Mouse (Mus musculus): Measurements from ENCODE around the gene Btbd16. TPM values are rescaled to one million over a fixed set of nuclear protein-coding genes. Genes with fewer than 3 reads are reported as not detected.

Btbd16 gene
- polyA plus RNA-seq, 1 experiment from 2014 or later, result 0.14 TPM

- H3K9me3 ChIP-seq, result no peaks in the 10 kb centered on the region
- no peak for DNase-seq (ENCODE audit: low spot score)
- no peak overlapping the region for H3K27ac ChIP-seq (replicated peaks)
- peaks cover 8% of the 10 kb centered on the region; the same call in 1 of the 2 replicates for H3K27me3 ChIP-seq (replicated peaks; ENCODE audit: low read depth, poor library complexity, severe bottlenecking)
- H3K36me3 ChIP-seq (replicated peaks), result no peaks in the 10 kb centered on the region
- H3K4me3 ChIP-seq, result no peak overlapping the region
- 89% methylated on average over 9 of the region's 9 CpGs for WGBS
- H3K4me1 ChIP-seq, result no peaks in the 10 kb centered on the region
These were observed 54.1 kb downstream of the Btbd16 start for GRCm38 (mm10) chr7:130827844-130828403.

GRCm38 (mm10) chr7:130828475-130828874, 54.6 kb downstream of the Btbd16 start:
- Histone ChIP-seq H3K36me3 (replicated peaks) (no peaks in the 10 kb centered on the region), H3K27ac (replicated peaks) (no peak overlapping the region), H3K9me3 (no peaks in the 10 kb centered on the region), H3K4me1 (no peaks in the 10 kb centered on the region), H3K4me3 (no peak overlapping the region), H3K27me3 (replicated peaks; ENCODE audit: low read depth, poor library complexity, severe bottlenecking) (peaks cover 13% of the 10 kb centered on the region; the same call in 1 of the 2 replicates)
- 87% methylated on average over 10 of the region's 10 CpGs for WGBS
- DNase-seq (ENCODE audit: low spot score), result no peak

- no peaks in the 10 kb centered on the region for H3K36me3 ChIP-seq (replicated peaks)
- no peak for DNase-seq (ENCODE audit: low spot score)
- peaks cover 33% of the 10 kb centered on the region for H3K27me3 ChIP-seq (replicated peaks; ENCODE audit: low read depth, poor library complexity, severe bottlenecking)
- 91% methylated on average over 5 of the region's 5 CpGs for WGBS
- no peak overlapping the region for H3K4me3 ChIP-seq
- H3K27ac ChIP-seq (replicated peaks), result no peak overlapping the region
- peaks cover 22% of the 10 kb centered on the region for H3K4me1 ChIP-seq
- H3K9me3 ChIP-seq, result no peaks in the 10 kb centered on the region
These were observed 57.7 kb downstream of the Btbd16 start for GRCm38 (mm10) chr7:130831586-130831985.

GRCm38 (mm10) chr7:130834299-130834698, 60.4 kb downstream of the Btbd16 start:
- 16% methylated on average over 21 of the region's 21 CpGs for WGBS
- no peak overlapping the region for H3K4me3 ChIP-seq
- no peaks in the 10 kb centered on the region for H3K9me3 ChIP-seq
- DNase-seq (ENCODE audit: low spot score), result peak; percentile 97
- peaks cover 47% of the 10 kb centered on the region for H3K4me1 ChIP-seq
- H3K27me3 ChIP-seq (replicated peaks; ENCODE audit: low read depth, poor library complexity, severe bottlenecking), result peaks cover 42% of the 10 kb centered on the region
- no peaks in the 10 kb centered on the region for H3K36me3 ChIP-seq (replicated peaks)
- H3K27ac ChIP-seq (replicated peaks), result no peak overlapping the region

- WGBS, result 11% methylated on average over 18 of the region's 18 CpGs
- peaks cover 42% of the 10 kb centered on the region for H3K27me3 ChIP-seq (replicated peaks; ENCODE audit: low read depth, poor library complexity, severe bottlenecking)
- H3K9me3 ChIP-seq, result no peaks in the 10 kb centered on the region
- H3K27ac ChIP-seq (replicated peaks), result peak overlapping the region; percentile 70
- no peaks in the 10 kb centered on the region for H3K36me3 ChIP-seq (replicated peaks)
- peak; percentile 47 for DNase-seq (ENCODE audit: low spot score)
- H3K4me3 ChIP-seq, result no peak overlapping the region
- peaks cover 47% of the 10 kb centered on the region for H3K4me1 ChIP-seq
These were observed 61.3 kb downstream of the Btbd16 start for GRCm38 (mm10) chr7:130834958-130835861.

GRCm38 (mm10) chr7:130836066-130836465, 62.2 kb downstream of the Btbd16 start:
- Histone ChIP-seq H3K36me3 (replicated peaks) (no peaks in the 10 kb centered on the region), H3K4me3 (no peak overlapping the region), H3K27ac (replicated peaks) (no peak overlapping the region), H3K9me3 (no peaks in the 10 kb centered on the region), H3K27me3 (replicated peaks; ENCODE audit: low read depth, poor library complexity, severe bottlenecking) (peaks cover 38% of the 10 kb centered on the region), H3K4me1 (peaks cover 47% of the 10 kb centered on the region)
- 81% methylated on average over 9 of the region's 9 CpGs for WGBS
- no peak for DNase-seq (ENCODE audit: low spot score)

GRCm38 (mm10) chr7:130837941-130838657, 64.2 kb downstream of the Btbd16 start:
- Histone ChIP-seq H3K4me1 (peaks cover 47% of the 10 kb centered on the region), H3K9me3 (no peaks in the 10 kb centered on the region), H3K27me3 (replicated peaks; ENCODE audit: low read depth, poor library complexity, severe bottlenecking) (peaks cover 32% of the 10 kb centered on the region), H3K27ac (replicated peaks) (peak overlapping the region; percentile 59), H3K4me3 (no peak overlapping the region), H3K36me3 (replicated peaks) (no peaks in the 10 kb centered on the region)
- 24% methylated on average over 12 of the region's 12 CpGs for WGBS
- peak; percentile 47 for DNase-seq (ENCODE audit: low spot score)

- Histone ChIP-seq H3K9me3 (no peaks in the 10 kb centered on the region), H3K27me3 (replicated peaks; ENCODE audit: low read depth, poor library complexity, severe bottlenecking) (peaks cover 27% of the 10 kb centered on the region), H3K27ac (replicated peaks) (peak overlapping the region; percentile 59), H3K4me3 (no peak overlapping the region), H3K4me1 (peaks cover 47% of the 10 kb centered on the region), H3K36me3 (replicated peaks) (no peaks in the 10 kb centered on the region)
- WGBS, result 70% methylated on average over 3 of the region's 3 CpGs
- no peak for DNase-seq (ENCODE audit: low spot score)
These were observed 64.8 kb downstream of the Btbd16 start for GRCm38 (mm10) chr7:130838658-130839025.

- Histone ChIP-seq H3K4me3 (no peak overlapping the region), H3K27ac (replicated peaks) (no peak overlapping the region), H3K36me3 (replicated peaks) (no peaks in the 10 kb centered on the region), H3K4me1 (peaks cover 42% of the 10 kb centered on the region), H3K27me3 (replicated peaks; ENCODE audit: low read depth, poor library complexity, severe bottlenecking) (peaks cover 18% of the 10 kb centered on the region), H3K9me3 (no peaks in the 10 kb centered on the region)
- 90% methylated on average over 12 of the region's 12 CpGs for WGBS
- DNase-seq (ENCODE audit: low spot score), result no peak
These were observed 65.7 kb downstream of the Btbd16 start for GRCm38 (mm10) chr7:130839380-130840100.

GRCm38 (mm10) chr7:130847164-130847718, 73.4 kb downstream of the Btbd16 start:
- Histone ChIP-seq H3K36me3 (replicated peaks) (no peaks in the 10 kb centered on the region), H3K27ac (replicated peaks) (no peak overlapping the region), H3K9me3 (no peaks in the 10 kb centered on the region), H3K4me1 (0 out of 2 replicates have a peak, but pooled peaks cover 2% of the 10 kb centered on the region), H3K4me3 (no peak overlapping the region), H3K27me3 (replicated peaks; ENCODE audit: low read depth, poor library complexity, severe bottlenecking) (no peaks in the 10 kb centered on the region)
- no peak for DNase-seq (ENCODE audit: low spot score)
- WGBS, result 85% methylated on average over 17 of the region's 17 CpGs

- Histone ChIP-seq H3K4me3 (no peak overlapping the region), H3K36me3 (replicated peaks) (no peaks in the 10 kb centered on the region), H3K9me3 (no peaks in the 10 kb centered on the region), H3K4me1 (peaks cover 2% of the 10 kb centered on the region; the same call in 1 of the 2 replicates), H3K27me3 (replicated peaks; ENCODE audit: low read depth, poor library complexity, severe bottlenecking) (peaks cover 6% of the 10 kb centered on the region; the same call in 1 of the 2 replicates), H3K27ac (replicated peaks) (no peak overlapping the region)
- DNase-seq (ENCODE audit: low spot score), result no peak
- WGBS, result 82% methylated on average over 4 of the region's 4 CpGs
These were observed 80.9 kb downstream of the Btbd16 start for GRCm38 (mm10) chr7:130854684-130855292.

All from embryonic facial prominence, embryonic 10.5 days (tissue).